Mouse (Mus musculus) kidney, postnatal 0 days (tissue): ENCODE data around the gene Pmm2. TPM values are rescaled to one million over a fixed set of nuclear protein-coding genes. Genes with fewer than 3 reads are reported as not detected.

Source experiments
- ATAC-seq: fragments of 200-750 bp; cut with Nextera tagmentation; replicated peaks from 2 replicates; pipeline ENCODE4 v1.8.0; 2017; ENCODE audit warnings: low read depth, moderate number of reproducible peaks, moderate TSS enrichment, moderate library complexity; ENCODE audit not compliant: low FRiP score
- DNase-seq: peaks from one replicate; pipeline ENCODE4 v3.0.0-alpha.2; 2016; ENCODE audit warnings: low spot score
- H3K27ac ChIP-seq: fragments of 300-500 bp; sonication (generic); 2 replicates; pipeline ENCODE4 v1.5.1; 2014; ENCODE audit warnings: mild to moderate bottlenecking
- H3K27me3 ChIP-seq: fragments of 300-500 bp; sonication (generic); 2 replicates; pipeline ENCODE4 v1.6.1; 2014; ENCODE audit warnings: low read length, mixed read lengths; ENCODE audit not compliant: insufficient read depth
- H3K36me3 ChIP-seq: fragments of 300-500 bp; sonication (generic); 2 replicates; pipeline ENCODE4 v1.6.1; 2014; ENCODE audit warnings: low read length, mixed read lengths; ENCODE audit not compliant: insufficient read depth
- H3K4me1 ChIP-seq: fragments of 300-500 bp; sonication (generic); replicated peaks from 2 replicates; pipeline ENCODE4 v1.6.1; 2014; ENCODE audit warnings: antibody characterized with exemption, low read length, mixed read lengths; ENCODE audit not compliant: insufficient read depth
- H3K4me2 ChIP-seq: fragments of 300-500 bp; sonication (generic); 2 replicates; pipeline ENCODE4 v1.6.1; 2014; ENCODE audit warnings: mild to moderate bottlenecking, low read length, moderate library complexity, mixed read lengths
- H3K4me3 ChIP-seq: fragments of 300-500 bp; sonication (generic); replicated peaks from 2 replicates; pipeline ENCODE4 v1.5.1; 2014; ENCODE audit warnings: low read depth, low read length
- H3K9ac ChIP-seq: fragments of 300-500 bp; sonication (generic); 2 replicates; pipeline ENCODE4 v1.6.1; 2014; ENCODE audit warnings: low read depth, low read length
- H3K9me3 ChIP-seq: fragments of 300-500 bp; sonication (generic); replicated peaks from 2 replicates; pipeline ENCODE4 v1.6.1; 2016; ENCODE audit warnings: low read length, inconsistent platforms, mixed read lengths
- CTCF ChIP-seq: IDR thresholded peaks from 2 replicates; pipeline ENCODE4 v1.5.1; 2016; ENCODE audit warnings: antibody characterized with exemption, low read depth, mild to moderate bottlenecking, moderate library complexity
- WGBS: fragments of 180-500 bp; shearing (Covaris S2); extraction: QIAGEN DNeasy Blood & Tissue Kit; methylation state at CpG from one replicate; pipeline ENCODE4 v1.1.7; 2014; 5-methylcytosine and 5-hydroxymethylcytosine counted together
- polyA plus RNA-seq: library from polyadenylated mRNA; unstranded; fragments of >200 nt; fragmentation: Nextera tagmentation; extraction: Ambion mirVana; gene quantifications from 2 replicates; pipeline ENCODE4 v1.2.1, GENCODE M21; 2015

Pmm2 gene
- polyA plus RNA-seq, 1 experiment from 2014 or later: 45.0 TPM

GRCm38 (mm10) chr16:8669432-8669831 is 32.0 kb downstream of the Pmm2 start:
- Histone ChIP-seq H3K9ac (no peak overlapping the region), H3K4me3 (no peak overlapping the region), H3K36me3 (no peaks in the 10 kb centered on the region), H3K27ac (no peak overlapping the region), H3K4me2 (peak overlapping the region; percentile 84; the same call in 1 of the 2 replicates), H3K4me1 (peaks cover 24% of the 10 kb centered on the region), H3K27me3 (no peaks in the 10 kb centered on the region), H3K9me3 (no peaks in the 10 kb centered on the region)
- DNase-seq (no peak), ATAC-seq (no peak)
- no peak for TF ChIP-seq CTCF
- WGBS: 57% methylated on average over 5 of the region's 5 CpGs

DNA sequence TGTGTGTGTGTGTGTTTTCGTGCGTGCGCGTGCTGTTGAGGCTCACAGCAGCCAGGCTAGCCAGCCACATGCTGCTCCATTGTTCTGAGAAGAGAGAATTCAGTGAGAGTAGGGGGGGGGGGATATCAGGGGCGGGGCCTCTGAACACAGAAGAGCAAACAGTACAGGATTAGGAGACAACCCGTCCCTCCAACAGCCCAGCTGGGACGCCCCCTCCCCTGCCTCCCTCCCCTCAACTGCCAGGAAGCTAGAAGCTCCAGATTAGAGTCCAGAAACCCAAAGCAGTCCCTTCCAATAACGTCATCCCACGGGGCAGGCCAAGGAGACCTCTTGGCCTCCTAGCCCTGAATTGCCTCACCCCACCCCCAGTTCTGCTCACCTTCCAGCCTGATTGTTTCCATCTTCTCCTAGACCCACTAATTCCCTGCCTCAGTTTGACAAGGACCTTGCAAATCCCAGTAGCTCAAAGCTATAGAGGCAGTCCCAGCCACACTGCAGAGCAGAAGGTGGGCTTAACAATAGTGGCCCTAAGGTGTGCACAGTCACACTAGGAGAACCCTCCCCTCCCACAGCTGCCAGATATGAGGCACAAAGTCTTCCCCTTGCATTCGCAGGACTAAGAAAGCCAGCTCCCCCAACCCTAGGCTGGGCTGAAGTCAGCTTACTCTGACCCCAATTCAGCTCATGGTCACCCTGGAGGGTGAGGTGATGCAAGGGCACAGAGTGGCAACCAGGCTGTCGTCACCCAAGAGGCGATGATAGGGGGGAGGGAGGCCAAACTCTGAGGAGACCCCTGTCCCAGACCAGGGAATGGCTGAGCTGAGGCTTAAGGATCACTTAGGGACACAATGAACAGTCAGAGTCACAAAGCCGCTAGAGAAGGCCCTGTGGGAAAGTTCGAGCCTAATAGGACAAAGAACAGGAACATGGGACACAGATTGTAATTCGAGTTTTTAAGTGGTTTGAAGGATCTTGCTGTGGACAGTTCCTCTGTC is 32.9 kb downstream of the Pmm2 start:
- DNase-seq: peak; percentile 39
- Histone ChIP-seq H3K9ac (0 out of 2 replicates have a peak overlapping the region, but pooled peaks have one; percentile 13), H3K9me3 (no peaks in the 10 kb centered on the region), H3K4me1 (peaks cover 24% of the 10 kb centered on the region), H3K27ac (peak overlapping the region; percentile 85), H3K27me3 (no peaks in the 10 kb centered on the region), H3K4me3 (peak overlapping the region; percentile 59), H3K4me2 (peak overlapping the region; percentile 84), H3K36me3 (no peaks in the 10 kb centered on the region)
- no peak for ATAC-seq
- WGBS: 14% methylated on average over 14 of the region's 15 CpGs
- TF ChIP-seq CTCF: no peak

DNA sequence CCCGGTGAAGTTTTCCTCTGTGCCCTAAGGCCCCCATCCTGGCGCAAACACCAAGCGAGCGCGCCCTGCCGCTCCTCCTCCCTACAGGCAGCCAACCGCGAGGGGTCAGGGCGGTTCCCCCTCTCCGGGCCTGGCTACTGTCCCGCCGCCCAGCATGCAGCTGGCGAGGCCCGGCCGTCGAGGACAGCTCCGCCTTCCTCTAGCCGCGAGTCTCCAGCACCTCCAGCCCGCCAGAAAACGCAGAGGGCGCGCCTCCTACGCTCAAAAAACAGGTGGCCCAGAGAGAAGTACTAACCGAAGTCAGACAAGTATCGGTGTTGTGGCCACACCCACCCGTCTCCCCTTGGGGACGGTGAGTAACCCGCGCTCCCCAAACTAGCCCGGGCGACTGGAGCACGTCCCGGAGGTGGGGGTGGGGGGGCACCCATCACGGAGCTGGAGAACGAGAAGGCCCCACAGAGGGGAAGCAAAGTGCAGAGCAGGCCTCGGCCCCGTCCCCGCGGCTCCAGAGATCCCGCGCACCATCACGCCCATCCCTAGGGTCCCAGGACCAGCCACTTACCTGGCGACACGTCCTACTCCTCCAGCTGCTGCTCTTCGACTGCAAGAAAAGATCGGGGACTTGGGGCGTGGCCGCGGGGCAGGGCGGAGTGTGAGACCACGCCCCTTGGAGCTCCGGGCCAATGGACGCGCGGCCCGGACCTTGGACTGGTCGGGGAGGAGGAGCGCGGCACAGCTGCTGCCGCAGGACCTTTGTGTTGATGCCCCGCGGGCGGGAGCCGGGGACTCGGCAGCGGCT is 34.3 kb downstream of the Pmm2 start, which contains the start of gene Carhsp1:
Gene Carhsp1 (minus strand): TSS at position 605 of the 799 bp plus-strand sequence.
- DNase-seq (peak; percentile 96), ATAC-seq (peak; percentile 89)
- peak; percentile 54 for TF ChIP-seq CTCF
- H3K27ac ChIP-seq: peak within 1 kb of the TSS; percentile 85
- H3K36me3 ChIP-seq: no peaks in the 10 kb centered on the region
- peak within 1 kb of the TSS; percentile 63 for H3K9ac ChIP-seq
- no peaks in the 10 kb centered on the region for H3K27me3 ChIP-seq
- H3K4me1 ChIP-seq: peaks cover 23% of the 10 kb centered on the region
- under 1% methylated on average over 67 of the region's 67 CpGs for WGBS
- no peaks in the 10 kb centered on the region for H3K9me3 ChIP-seq
- peak within 1 kb of the TSS; percentile 84 for H3K4me2 ChIP-seq
- H3K4me3 ChIP-seq: peak within 1 kb of the TSS; percentile 59

DNA sequence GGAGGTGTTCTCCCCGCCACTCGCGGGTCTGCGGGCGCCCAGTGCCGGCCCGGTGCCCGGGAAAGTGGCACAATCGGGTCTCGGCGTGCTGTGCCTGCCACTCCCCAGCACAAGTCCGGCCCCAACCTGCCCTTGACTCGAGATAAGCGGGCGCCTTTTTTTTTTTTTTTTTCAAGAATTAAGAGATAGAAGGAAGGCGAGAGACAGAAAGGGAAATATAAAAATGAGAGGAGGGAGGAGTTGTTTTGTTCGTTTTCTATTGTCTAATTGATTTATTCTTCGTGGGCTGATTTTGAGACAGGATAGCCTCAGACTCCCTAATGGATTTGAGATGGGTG is 34.8 kb downstream of the Pmm2 start:
- H3K36me3 ChIP-seq: no peaks in the 10 kb centered on the region
- H3K27me3 ChIP-seq: no peaks in the 10 kb centered on the region
- H3K4me3 ChIP-seq: peak overlapping the region; percentile 59
- peak overlapping the region; percentile 63; the same call in 1 of the 2 replicates for H3K9ac ChIP-seq
- DNase-seq (no peak), ATAC-seq (no peak)
- no peaks in the 10 kb centered on the region for H3K9me3 ChIP-seq
- H3K27ac ChIP-seq: no peak overlapping the region
- under 1% methylated on average over 18 of the region's 18 CpGs for WGBS
- peaks cover 18% of the 10 kb centered on the region for H3K4me1 ChIP-seq
- no peak for TF ChIP-seq CTCF
- H3K4me2 ChIP-seq: peak overlapping the region; percentile 84

- Histone ChIP-seq H3K9me3 (no peaks in the 10 kb centered on the region), H3K9ac (no peak overlapping the region), H3K27me3 (no peaks in the 10 kb centered on the region), H3K4me2 (peak overlapping the region; percentile 84; the same call in 1 of the 2 replicates), H3K27ac (no peak overlapping the region), H3K36me3 (no peaks in the 10 kb centered on the region), H3K4me3 (no peak overlapping the region), H3K4me1 (peaks cover 18% of the 10 kb centered on the region)
- DNase-seq: no peak
- no peak for ATAC-seq
- TF ChIP-seq CTCF: no peak
These were observed 35.3 kb downstream of the Pmm2 start for GRCm38 (mm10) chr16:8672811-8673210.

- no peak for ATAC-seq
- Histone ChIP-seq H3K9me3 (no peaks in the 10 kb centered on the region), H3K36me3 (no peaks in the 10 kb centered on the region), H3K27ac (no peak overlapping the region), H3K4me2 (no peak overlapping the region), H3K4me3 (no peak overlapping the region), H3K4me1 (peaks cover 18% of the 10 kb centered on the region), H3K9ac (no peak overlapping the region), H3K27me3 (no peaks in the 10 kb centered on the region)
- no peak for DNase-seq
- TF ChIP-seq CTCF: no peak
- 62% methylated on average over 6 of the region's 6 CpGs for WGBS
These were observed 35.9 kb downstream of the Pmm2 start for GRCm38 (mm10) chr16:8673343-8673742.
